Mouse (Mus musculus) midbrain, embryonic 13.5 days (tissue): ENCODE data around the gene Ociad2. TPM values are rescaled to one million over a fixed set of nuclear protein-coding genes. Genes with fewer than 3 reads are reported as not detected.

Source experiments
- ATAC-seq: fragments of 200-750 bp; cut with Nextera tagmentation; 2 replicates; pipeline ENCODE4 v1.8.0; 2017; ENCODE audit warnings: mild to moderate bottlenecking, moderate TSS enrichment, moderate library complexity
- H3K27ac ChIP-seq: fragments of 300-500 bp; sonication (generic); 2 replicates; pipeline ENCODE4 v1.5.1; 2015; ENCODE audit warnings: inconsistent platforms, mild to moderate bottlenecking, moderate library complexity
- H3K27me3 ChIP-seq: fragments of 300-500 bp; sonication (generic); 2 replicates; pipeline ENCODE4 v1.6.1; 2015; ENCODE audit warnings: mild to moderate bottlenecking, inconsistent platforms
- H3K36me3 ChIP-seq: fragments of 300-500 bp; sonication (generic); 2 replicates; pipeline ENCODE4 v1.6.1; 2015; ENCODE audit warnings: mild to moderate bottlenecking, inconsistent platforms
- H3K4me1 ChIP-seq: fragments of 300-500 bp; sonication (generic); replicated peaks from 2 replicates; pipeline ENCODE4 v1.6.1; 2015; ENCODE audit warnings: inconsistent platforms
- H3K4me2 ChIP-seq: fragments of 300-500 bp; sonication (generic); replicated peaks from 2 replicates; pipeline ENCODE4 v1.6.1; 2015; ENCODE audit warnings: moderate library complexity, mild to moderate bottlenecking, inconsistent platforms
- H3K4me3 ChIP-seq: fragments of 300-500 bp; sonication (generic); replicated peaks from 2 replicates; pipeline ENCODE4 v1.5.1; 2015; ENCODE audit warnings: mild to moderate bottlenecking, inconsistent platforms
- H3K9ac ChIP-seq: fragments of 300-500 bp; sonication (generic); replicated peaks from 2 replicates; pipeline ENCODE4 v1.6.1; 2015; ENCODE audit warnings: mild to moderate bottlenecking, inconsistent platforms
- H3K9me3 ChIP-seq: fragments of 300-500 bp; sonication (generic); 2 replicates; pipeline ENCODE4 v1.6.1; 2016; ENCODE audit warnings: mild to moderate bottlenecking, inconsistent platforms
- WGBS: fragments of 180-500 bp; shearing (Covaris S2); methylation state at CpG from one replicate; pipeline ENCODE4 v1.1.7; 2015; 5-methylcytosine and 5-hydroxymethylcytosine counted together
- polyA plus RNA-seq: library from polyadenylated mRNA; unstranded; fragments of >200 nt; fragmentation: Nextera tagmentation; extraction: Ambion mirVana; gene quantifications from 2 replicates; pipeline ENCODE4 v1.2.1, GENCODE M21; 2015

The Ociad2 gene
- polyA plus RNA-seq, 1 experiment from 2014 or later: 22.8 TPM

DNA sequence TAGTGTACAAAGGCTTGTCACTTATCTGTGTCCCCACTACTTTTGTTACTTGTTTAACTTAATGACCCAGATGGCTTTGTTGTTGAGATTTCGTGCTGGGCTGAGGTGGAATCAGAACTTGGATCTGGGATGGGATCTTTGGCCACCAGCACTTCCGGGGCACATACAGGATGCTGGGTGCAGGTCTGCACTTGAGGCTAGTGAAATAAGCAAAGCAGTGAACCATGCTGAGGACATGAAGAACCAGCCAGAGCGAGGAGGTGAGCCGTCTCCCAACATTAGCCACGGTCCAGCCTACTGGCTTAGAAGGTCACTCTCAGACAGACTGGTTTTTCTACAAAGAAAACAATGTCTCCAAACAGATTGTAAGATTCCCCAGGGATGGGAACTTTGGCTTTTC lies 8.7 kb upstream of the Ociad2 start:
- Histone ChIP-seq H3K4me3 (no peak overlapping the region), H3K36me3 (no peaks in the 10 kb centered on the region), H3K27me3 (no peaks in the 10 kb centered on the region), H3K27ac (no peak overlapping the region), H3K9me3 (no peaks in the 10 kb centered on the region), H3K4me1 (peaks cover 16% of the 10 kb centered on the region), H3K9ac (no peak overlapping the region), H3K4me2 (no peak overlapping the region)
- no peak for ATAC-seq
- WGBS: 40% methylated on average over 5 of the region's 5 CpGs

DNA sequence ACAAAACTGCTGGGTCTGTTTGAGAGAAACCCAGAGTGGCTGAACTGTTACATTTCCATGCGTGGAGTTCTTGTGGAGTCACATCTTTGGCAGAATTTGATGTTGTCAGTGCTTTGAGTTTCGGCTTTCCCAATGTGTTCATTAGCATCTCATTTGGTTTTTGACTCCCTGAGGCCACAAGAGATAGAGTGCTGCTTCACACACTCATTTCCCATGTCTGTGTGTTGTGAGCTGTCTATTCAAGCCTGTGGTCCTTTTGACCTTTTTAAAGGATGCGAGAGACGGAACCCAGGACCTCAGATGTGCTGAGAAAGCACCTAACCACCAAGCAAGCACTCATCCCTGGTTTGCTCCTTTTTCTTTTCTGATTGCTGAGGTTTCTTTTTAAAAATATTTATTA lies 4.4 kb upstream of the Ociad2 start:
- 84% methylated on average over 4 of the region's 4 CpGs for WGBS
- Histone ChIP-seq H3K9me3 (no peaks in the 10 kb centered on the region), H3K9ac (no peak overlapping the region), H3K4me2 (no peak overlapping the region), H3K4me1 (peaks cover 16% of the 10 kb centered on the region), H3K4me3 (no peak overlapping the region), H3K27ac (no peak overlapping the region), H3K27me3 (no peaks in the 10 kb centered on the region), H3K36me3 (no peaks in the 10 kb centered on the region)
- ATAC-seq: no peak

DNA sequence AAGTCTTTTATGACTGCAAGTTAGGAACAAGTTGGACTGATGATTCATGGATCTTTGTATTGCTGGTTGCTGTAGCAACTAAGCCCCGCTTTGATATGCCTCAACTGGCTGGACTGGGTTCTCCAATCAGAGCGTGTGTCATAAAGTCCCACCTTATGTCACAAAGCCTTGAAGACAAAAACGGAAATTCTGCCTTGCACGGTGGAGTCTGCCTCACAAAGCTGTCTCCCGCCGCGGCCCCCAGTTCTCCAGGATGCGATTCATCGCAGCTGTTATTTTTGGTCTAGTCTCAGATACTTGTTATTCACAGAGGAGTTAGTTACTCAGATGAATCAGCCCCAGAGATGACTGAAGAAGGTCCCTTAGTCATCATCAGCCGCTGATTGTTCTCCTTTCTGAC lies 3.5 kb upstream of the Ociad2 start:
- no peaks in the 10 kb centered on the region for H3K27me3 ChIP-seq
- peak; percentile 71 for ATAC-seq
- H3K27ac ChIP-seq: no peak overlapping the region
- H3K4me2 ChIP-seq: no peak overlapping the region
- no peak overlapping the region for H3K9ac ChIP-seq
- no peaks in the 10 kb centered on the region for H3K36me3 ChIP-seq
- WGBS: 29% methylated on average over 10 of the region's 10 CpGs
- H3K9me3 ChIP-seq: no peaks in the 10 kb centered on the region
- no peak overlapping the region for H3K4me3 ChIP-seq
- H3K4me1 ChIP-seq: peaks cover 16% of the 10 kb centered on the region

DNA sequence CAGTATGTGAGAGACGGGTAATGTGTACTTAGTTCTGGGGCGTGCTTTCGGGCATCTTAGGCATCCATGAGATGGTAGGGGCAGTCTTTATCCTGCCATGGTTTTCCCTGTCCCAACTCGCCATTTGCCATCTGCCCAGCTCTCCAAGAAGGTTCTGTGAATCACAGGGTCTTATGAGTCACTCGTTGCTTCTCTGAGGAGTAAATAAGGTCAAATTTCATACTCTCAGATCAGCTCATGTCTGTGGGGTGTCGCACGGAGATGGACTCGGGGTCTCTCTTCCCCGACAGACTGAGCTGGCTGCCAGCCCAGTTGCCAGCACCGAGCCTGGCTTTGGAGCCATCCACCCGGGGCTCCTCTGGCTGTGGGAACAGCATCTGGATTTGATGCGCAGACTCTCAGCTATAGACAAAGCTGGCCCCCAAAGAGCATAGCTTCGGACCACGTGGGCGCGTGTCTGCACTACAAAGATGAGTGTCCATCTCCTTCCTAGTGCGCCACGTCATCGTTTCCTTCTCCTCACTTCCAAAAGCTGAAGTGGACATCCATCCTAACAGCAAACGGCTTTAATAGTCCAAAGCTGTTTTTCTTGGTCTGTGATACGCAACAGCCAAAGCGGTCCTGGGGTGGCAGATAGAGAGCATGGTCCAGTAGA lies 2.0 kb upstream of the Ociad2 start:
- Histone ChIP-seq H3K27me3 (no peaks in the 10 kb centered on the region), H3K36me3 (no peaks in the 10 kb centered on the region), H3K9ac (no peak overlapping the region), H3K9me3 (no peaks in the 10 kb centered on the region), H3K4me1 (peaks cover 22% of the 10 kb centered on the region), H3K27ac (no peak overlapping the region), H3K4me2 (no peak overlapping the region), H3K4me3 (no peak overlapping the region)
- 90% methylated on average over 22 of the region's 22 CpGs for WGBS
- ATAC-seq: no peak

DNA sequence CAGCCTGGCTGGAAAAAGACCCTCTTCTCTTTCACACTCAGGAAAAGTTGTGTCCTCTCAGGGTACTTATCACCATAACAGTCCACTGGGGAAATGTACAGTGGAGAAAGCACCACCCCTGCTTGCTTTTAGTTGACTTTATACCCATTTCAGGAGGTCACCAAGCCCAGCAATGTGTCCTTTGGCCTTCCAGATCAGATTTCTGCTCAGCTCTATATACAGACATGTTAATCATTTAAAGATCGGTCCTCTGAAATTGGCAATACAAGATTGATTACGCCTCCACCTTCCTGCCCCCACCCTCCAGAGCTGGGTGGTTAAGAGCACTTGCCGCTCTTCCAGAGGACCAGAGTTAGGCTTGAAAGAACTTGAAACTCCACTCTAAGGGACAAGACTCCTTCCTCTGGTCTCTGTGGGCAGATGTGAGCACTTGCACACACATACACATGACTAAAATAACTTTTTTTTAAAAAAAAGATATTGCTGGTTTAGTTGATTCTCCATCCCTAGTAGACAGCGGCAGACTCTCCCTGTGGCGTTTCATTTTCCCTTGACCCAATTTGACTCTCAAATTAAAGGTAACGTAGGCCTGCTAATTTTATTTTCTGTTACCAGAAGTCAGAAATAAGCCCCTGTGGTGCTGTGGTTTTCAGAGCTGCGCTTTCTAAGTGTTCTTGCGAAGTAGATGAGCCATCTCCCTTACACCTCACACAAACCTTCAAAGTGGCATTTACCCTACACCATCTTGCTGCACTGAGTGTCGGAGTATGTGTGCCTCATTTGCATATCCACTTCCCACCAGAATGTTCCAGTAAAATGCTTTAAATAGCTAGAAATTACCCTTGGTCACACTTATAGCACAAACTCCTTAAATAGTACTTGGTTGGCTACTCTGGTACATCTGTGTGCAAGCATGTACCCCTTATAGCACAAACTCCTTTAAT lies 777 bp downstream of the Ociad2 start:
- Histone ChIP-seq H3K27me3 (no peaks in the 10 kb centered on the region), H3K27ac (no peak overlapping the region), H3K4me2 (no peak overlapping the region), H3K4me3 (no peak overlapping the region), H3K9me3 (no peaks in the 10 kb centered on the region), H3K9ac (no peak overlapping the region), H3K36me3 (no peaks in the 10 kb centered on the region), H3K4me1 (peaks cover 31% of the 10 kb centered on the region)
- WGBS: 94% methylated on average over 9 of the region's 9 CpGs
- ATAC-seq: no peak

DNA sequence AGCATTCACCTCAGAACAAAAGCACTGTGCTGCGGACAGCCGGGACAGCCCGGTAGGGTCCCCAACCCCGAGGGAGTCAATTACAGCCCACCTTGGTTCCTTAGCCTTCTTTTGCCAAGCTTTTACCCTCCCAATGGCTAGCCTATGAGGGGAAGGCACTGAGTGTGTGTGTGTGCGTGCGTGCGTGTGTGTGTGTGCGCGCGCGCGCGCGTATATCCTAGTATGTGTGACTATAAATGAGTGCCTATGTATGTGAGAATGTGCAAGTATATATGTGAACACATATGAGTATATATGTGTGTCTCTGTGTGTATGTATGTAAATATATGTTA lies 2.0 kb downstream of the Ociad2 start:
- Histone ChIP-seq H3K4me1 (peaks cover 26% of the 10 kb centered on the region), H3K9me3 (no peaks in the 10 kb centered on the region), H3K4me2 (peak overlapping the region; percentile 71), H3K9ac (peak overlapping the region; percentile 78), H3K27ac (peak overlapping the region; percentile 77), H3K27me3 (no peaks in the 10 kb centered on the region), H3K36me3 (no peaks in the 10 kb centered on the region), H3K4me3 (peak overlapping the region; percentile 57)
- peak; percentile 65 for ATAC-seq
- 38% methylated on average over 14 of the region's 14 CpGs for WGBS

DNA sequence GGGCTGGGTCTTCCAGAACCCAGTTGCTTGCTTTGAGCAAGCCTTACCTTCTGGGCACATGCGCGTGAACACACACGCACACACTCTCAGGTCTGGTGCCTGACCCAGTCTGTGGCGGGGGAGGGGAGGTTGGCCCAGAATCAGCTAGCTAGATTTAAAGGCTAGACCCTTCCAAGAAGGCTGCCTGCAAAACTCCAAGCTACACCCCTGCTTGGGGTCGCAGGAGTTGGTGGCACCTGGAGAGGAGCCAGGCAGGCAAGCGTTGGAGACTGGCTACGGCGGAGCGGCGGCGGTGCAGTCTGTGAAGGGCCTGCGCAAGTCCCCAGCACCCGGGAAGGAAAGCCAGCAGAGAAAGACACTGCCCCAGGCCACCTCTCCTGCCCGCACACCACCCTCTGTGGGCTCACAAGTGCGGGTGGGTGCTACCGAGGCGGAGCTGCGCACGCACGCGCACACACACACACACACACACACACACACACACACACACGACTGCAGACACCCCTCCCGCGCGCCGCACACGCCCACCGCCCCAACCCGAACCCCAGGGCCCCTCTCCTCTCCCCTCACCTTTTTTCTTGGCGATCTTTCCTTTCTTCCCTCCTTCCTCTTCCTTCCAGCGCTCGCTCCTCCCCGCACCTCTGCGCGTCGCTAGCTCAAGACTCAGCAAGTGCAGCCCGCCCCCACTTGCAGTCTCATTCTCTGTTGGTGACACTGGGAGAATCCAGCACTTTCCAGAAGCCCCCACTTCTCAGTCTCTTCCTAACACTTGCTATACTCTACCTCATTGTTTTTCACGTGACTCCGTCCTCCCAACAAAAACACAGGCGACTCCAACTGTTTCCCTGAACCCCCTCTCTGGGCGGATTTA lies 2.6 kb downstream of the Ociad2 start:
- Histone ChIP-seq H3K4me1 (peaks cover 21% of the 10 kb centered on the region), H3K36me3 (no peaks in the 10 kb centered on the region), H3K4me3 (peak overlapping the region; percentile 57), H3K9me3 (no peaks in the 10 kb centered on the region), H3K9ac (peak overlapping the region; percentile 78), H3K4me2 (peak overlapping the region; percentile 71), H3K27me3 (no peaks in the 10 kb centered on the region), H3K27ac (peak overlapping the region; percentile 77)
- ATAC-seq: peak; percentile 79
- WGBS: 5% methylated on average over 25 of the region's 41 CpGs

DNA sequence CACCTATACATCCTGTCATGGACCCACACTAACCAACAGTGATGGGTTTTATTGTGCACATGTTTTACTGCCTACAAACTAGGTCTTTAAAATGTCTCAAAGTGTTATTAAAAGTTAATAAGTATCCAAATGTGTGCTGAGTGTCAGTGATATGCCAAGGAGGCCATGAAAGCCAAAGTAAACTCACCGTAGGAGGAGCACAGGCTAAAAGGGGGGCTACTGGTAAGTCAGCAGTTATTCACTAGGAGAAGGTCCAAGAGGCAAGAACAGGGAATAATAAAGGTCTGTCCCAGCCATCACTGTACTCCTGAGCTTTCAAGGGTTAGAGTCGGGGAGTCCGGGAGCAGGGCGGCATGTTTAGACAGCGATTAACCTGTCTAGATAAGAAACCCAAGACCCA lies 4.4 kb downstream of the Ociad2 start:
- WGBS: 92% methylated on average over 5 of the region's 5 CpGs
- Histone ChIP-seq H3K9me3 (no peaks in the 10 kb centered on the region), H3K27me3 (no peaks in the 10 kb centered on the region), H3K36me3 (no peaks in the 10 kb centered on the region), H3K4me2 (no peak overlapping the region), H3K27ac (no peak overlapping the region), H3K9ac (no peak overlapping the region), H3K4me3 (no peak overlapping the region), H3K4me1 (peaks cover 21% of the 10 kb centered on the region)
- ATAC-seq: no peak

DNA sequence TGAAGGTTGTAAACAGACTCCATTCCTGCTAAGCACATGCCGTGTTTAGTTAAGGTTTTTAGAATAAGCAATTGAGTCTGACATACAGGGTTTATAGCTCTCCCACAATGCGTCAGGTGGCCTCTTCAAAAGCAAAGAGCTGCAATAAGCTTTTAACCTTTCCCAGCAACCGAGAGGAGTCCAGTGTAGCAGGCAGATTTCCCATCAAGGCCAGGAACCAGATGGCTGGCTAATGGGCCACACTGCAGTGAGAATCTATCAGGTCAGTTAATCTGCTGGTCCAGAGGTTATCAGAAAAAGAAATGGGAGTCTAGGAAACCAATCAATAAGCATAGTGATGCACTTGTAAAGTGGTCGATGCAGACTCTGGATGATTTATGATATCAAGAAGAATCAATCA lies 9.8 kb downstream of the Ociad2 start:
- Histone ChIP-seq H3K4me3 (no peak overlapping the region), H3K27ac (0 out of 2 replicates have a peak overlapping the region, but pooled peaks have one; percentile 35), H3K9me3 (no peaks in the 10 kb centered on the region), H3K4me2 (no peak overlapping the region), H3K36me3 (no peaks in the 10 kb centered on the region), H3K9ac (no peak overlapping the region), H3K27me3 (no peaks in the 10 kb centered on the region), H3K4me1 (peaks cover 7% of the 10 kb centered on the region; the same call in 1 of the 2 replicates)
- ATAC-seq: 0 out of 2 replicates have a peak, but pooled peaks have one; percentile 43
- 45% methylated on average over 4 of the region's 4 CpGs for WGBS

DNA sequence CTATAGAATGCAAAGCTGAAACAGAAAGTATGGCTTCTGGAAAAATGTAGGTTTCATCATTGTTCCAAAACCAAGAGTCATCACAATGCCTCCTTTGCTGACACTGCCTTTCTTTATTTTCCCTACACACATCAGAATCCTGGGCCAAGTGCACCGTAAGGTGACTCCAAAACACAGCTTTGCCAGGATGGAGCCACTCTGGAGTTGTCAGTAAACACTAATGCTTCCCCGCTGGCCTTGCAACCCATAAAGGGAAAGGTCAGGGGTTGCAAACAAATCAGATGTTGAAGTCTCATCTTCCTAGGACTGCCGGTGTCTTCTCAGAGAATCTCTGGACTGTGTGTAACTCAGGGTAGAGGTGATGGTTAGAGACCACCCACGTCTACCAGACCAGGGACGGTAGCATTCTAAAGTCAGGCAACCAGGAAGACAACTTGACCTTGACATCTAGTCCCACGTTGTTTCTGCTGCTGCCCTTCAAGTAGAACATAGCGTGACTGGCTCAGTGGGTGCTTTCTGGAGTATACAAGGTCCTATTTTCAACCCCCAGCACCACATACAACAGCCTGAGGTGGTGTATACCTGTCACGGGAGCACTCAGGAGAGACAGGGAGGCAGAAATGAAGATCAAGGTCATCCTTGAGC lies 16.2 kb downstream of the Ociad2 start:
- Histone ChIP-seq H3K4me2 (no peak overlapping the region), H3K4me3 (no peak overlapping the region), H3K9me3 (no peaks in the 10 kb centered on the region), H3K27me3 (no peaks in the 10 kb centered on the region), H3K9ac (no peak overlapping the region), H3K36me3 (peaks cover 3% of the 10 kb centered on the region; the same call in 1 of the 2 replicates), H3K27ac (no peak overlapping the region), H3K4me1 (no peaks in the 10 kb centered on the region)
- 87% methylated on average over 8 of the region's 8 CpGs for WGBS
- ATAC-seq: no peak

DNA sequence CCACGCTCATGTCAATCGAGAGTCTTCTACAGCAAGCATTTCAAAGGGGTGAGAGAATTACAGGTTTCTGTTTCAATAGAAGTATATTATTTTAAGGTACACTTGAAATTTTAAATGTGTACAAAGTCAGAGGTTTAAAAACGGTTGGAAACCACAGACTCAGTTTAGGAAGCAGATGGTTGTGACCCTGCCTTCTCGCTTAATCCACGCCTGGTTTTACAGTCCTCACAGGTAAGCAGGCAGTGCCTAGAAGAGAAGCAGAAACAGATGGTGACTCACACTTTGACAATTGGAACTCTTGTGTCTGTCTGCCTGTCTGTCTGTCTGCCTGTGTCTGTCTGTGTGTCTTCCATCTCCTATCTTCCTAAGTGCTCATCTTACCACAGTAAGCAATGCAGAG lies 17.2 kb downstream of the Ociad2 start:
- peaks cover 3% of the 10 kb centered on the region; the same call in 1 of the 2 replicates for H3K36me3 ChIP-seq
- no peak overlapping the region for H3K9ac ChIP-seq
- 91% methylated on average over 5 of the region's 5 CpGs for WGBS
- no peaks in the 10 kb centered on the region for H3K4me1 ChIP-seq
- H3K4me3 ChIP-seq: no peak overlapping the region
- H3K4me2 ChIP-seq: no peak overlapping the region
- H3K9me3 ChIP-seq: no peaks in the 10 kb centered on the region
- no peaks in the 10 kb centered on the region for H3K27me3 ChIP-seq
- H3K27ac ChIP-seq: no peak overlapping the region
- ATAC-seq: no peak
